Mouse (Mus musculus): ENCODE data around the gene Mpc1. TPM values are rescaled to one million over a fixed set of nuclear protein-coding genes. Genes with fewer than 3 reads are reported as not detected.

Mpc1 gene
- polyA plus RNA-seq, 1 experiment from 2014 or later, result 96.4 TPM

- WGBS, result 52% methylated on average over 6 of the region's 6 CpGs
- no peaks in the 10 kb centered on the region for H3K27me3 ChIP-seq (ENCODE audit: control insufficient read depth, insufficient read depth, low read length)
- DNase-seq (ENCODE audit: low spot score) (no peak), ATAC-seq (ENCODE audit: insufficient number of reproducible peaks, low FRiP score, low TSS enrichment, low read depth) (no peak)
- H3K27ac ChIP-seq (replicated peaks; ENCODE audit: low read depth, low read length), result no peak overlapping the region
- no peak overlapping the region for H3K4me3 ChIP-seq (ENCODE audit: low read depth, low read length)
- H3K4me1 ChIP-seq (ENCODE audit: control insufficient read depth, insufficient read depth, low read length), result no peaks in the 10 kb centered on the region
- no peaks in the 10 kb centered on the region for H3K9me3 ChIP-seq (ENCODE audit: control insufficient read depth, low read length)
- H3K36me3 ChIP-seq (ENCODE audit: control insufficient read depth, insufficient read depth, low read length), result no peaks in the 10 kb centered on the region
- H3K9ac ChIP-seq (ENCODE audit: low read length), result no peak overlapping the region
- no peak overlapping the region for H3K4me2 ChIP-seq (ENCODE audit: low read depth, severe bottlenecking)
Measured at GRCm38 (mm10) chr17:8272054-8272749, 10.5 kb upstream of the Mpc1 start.

- Histone ChIP-seq H3K9me3 (ENCODE audit: control insufficient read depth, low read length) (no peaks in the 10 kb centered on the region), H3K4me1 (ENCODE audit: control insufficient read depth, insufficient read depth, low read length) (no peaks in the 10 kb centered on the region), H3K36me3 (ENCODE audit: control insufficient read depth, insufficient read depth, low read length) (no peaks in the 10 kb centered on the region), H3K4me3 (ENCODE audit: low read depth, low read length) (no peak overlapping the region), H3K4me2 (ENCODE audit: low read depth, severe bottlenecking) (no peak overlapping the region), H3K27me3 (ENCODE audit: control insufficient read depth, insufficient read depth, low read length) (no peaks in the 10 kb centered on the region), H3K27ac (replicated peaks; ENCODE audit: low read depth, low read length) (no peak overlapping the region), H3K9ac (ENCODE audit: low read length) (no peak overlapping the region)
- no peak for ATAC-seq (ENCODE audit: insufficient number of reproducible peaks, low FRiP score, low TSS enrichment, low read depth)
- WGBS, result 66% methylated on average over 6 of the region's 6 CpGs
- no peak for DNase-seq (ENCODE audit: low spot score)
Measured at GRCm38 (mm10) chr17:8272951-8273350, 9.8 kb upstream of the Mpc1 start.

GRCm38 (mm10) chr17:8276071-8276470, 6.6 kb upstream of the Mpc1 start:
- DNase-seq (ENCODE audit: low spot score) (no peak), ATAC-seq (ENCODE audit: insufficient number of reproducible peaks, low FRiP score, low TSS enrichment, low read depth) (no peak)
- 73% methylated on average over 4 of the region's 4 CpGs for WGBS
- Histone ChIP-seq H3K36me3 (ENCODE audit: control insufficient read depth, insufficient read depth, low read length) (no peaks in the 10 kb centered on the region), H3K9ac (ENCODE audit: low read length) (no peak overlapping the region), H3K9me3 (ENCODE audit: control insufficient read depth, low read length) (no peaks in the 10 kb centered on the region), H3K4me1 (ENCODE audit: control insufficient read depth, insufficient read depth, low read length) (no peaks in the 10 kb centered on the region), H3K4me2 (ENCODE audit: low read depth, severe bottlenecking) (no peak overlapping the region), H3K4me3 (ENCODE audit: low read depth, low read length) (no peak overlapping the region), H3K27me3 (ENCODE audit: control insufficient read depth, insufficient read depth, low read length) (no peaks in the 10 kb centered on the region), H3K27ac (replicated peaks; ENCODE audit: low read depth, low read length) (no peak overlapping the region)

- Histone ChIP-seq H3K27ac (replicated peaks; ENCODE audit: low read depth, low read length) (no peak overlapping the region), H3K36me3 (ENCODE audit: control insufficient read depth, insufficient read depth, low read length) (no peaks in the 10 kb centered on the region), H3K9me3 (ENCODE audit: control insufficient read depth, low read length) (no peaks in the 10 kb centered on the region), H3K27me3 (ENCODE audit: control insufficient read depth, insufficient read depth, low read length) (no peaks in the 10 kb centered on the region), H3K4me3 (ENCODE audit: low read depth, low read length) (no peak overlapping the region), H3K4me1 (ENCODE audit: control insufficient read depth, insufficient read depth, low read length) (no peaks in the 10 kb centered on the region), H3K9ac (ENCODE audit: low read length) (no peak overlapping the region), H3K4me2 (ENCODE audit: low read depth, severe bottlenecking) (no peak overlapping the region)
- ATAC-seq (ENCODE audit: insufficient number of reproducible peaks, low FRiP score, low TSS enrichment, low read depth) (no peak), DNase-seq (ENCODE audit: low spot score) (no peak)
- WGBS, result 80% methylated on average over 7 of the region's 7 CpGs
Measured at GRCm38 (mm10) chr17:8276680-8277079, 6.0 kb upstream of the Mpc1 start.

- no peak overlapping the region for H3K4me2 ChIP-seq (ENCODE audit: low read depth, severe bottlenecking)
- no peak overlapping the region for H3K27ac ChIP-seq (replicated peaks; ENCODE audit: low read depth, low read length)
- WGBS, result 93% methylated on average over 3 of the region's 3 CpGs
- H3K4me1 ChIP-seq (ENCODE audit: control insufficient read depth, insufficient read depth, low read length), result no peaks in the 10 kb centered on the region
- ATAC-seq (ENCODE audit: insufficient number of reproducible peaks, low FRiP score, low TSS enrichment, low read depth) (no peak), DNase-seq (ENCODE audit: low spot score) (no peak)
- H3K27me3 ChIP-seq (ENCODE audit: control insufficient read depth, insufficient read depth, low read length), result no peaks in the 10 kb centered on the region
- H3K36me3 ChIP-seq (ENCODE audit: control insufficient read depth, insufficient read depth, low read length), result no peaks in the 10 kb centered on the region
- H3K9me3 ChIP-seq (ENCODE audit: control insufficient read depth, low read length), result no peaks in the 10 kb centered on the region
- H3K4me3 ChIP-seq (ENCODE audit: low read depth, low read length), result no peak overlapping the region
- H3K9ac ChIP-seq (ENCODE audit: low read length), result no peak overlapping the region
Measured at GRCm38 (mm10) chr17:8277266-8277665, 5.4 kb upstream of the Mpc1 start.

- no peaks in the 10 kb centered on the region for H3K27me3 ChIP-seq (ENCODE audit: control insufficient read depth, insufficient read depth, low read length)
- H3K4me1 ChIP-seq (ENCODE audit: control insufficient read depth, insufficient read depth, low read length), result 0 out of 2 replicates have a peak, but pooled peaks cover 2% of the 10 kb centered on the region
- no peak overlapping the region for H3K4me3 ChIP-seq (ENCODE audit: low read depth, low read length)
- no peaks in the 10 kb centered on the region for H3K36me3 ChIP-seq (ENCODE audit: control insufficient read depth, insufficient read depth, low read length)
- 70% methylated on average over 3 of the region's 3 CpGs for WGBS
- H3K27ac ChIP-seq (replicated peaks; ENCODE audit: low read depth, low read length), result no peak overlapping the region
- no peak overlapping the region for H3K9ac ChIP-seq (ENCODE audit: low read length)
- DNase-seq (ENCODE audit: low spot score) (no peak), ATAC-seq (ENCODE audit: insufficient number of reproducible peaks, low FRiP score, low TSS enrichment, low read depth) (no peak)
- no peaks in the 10 kb centered on the region for H3K9me3 ChIP-seq (ENCODE audit: control insufficient read depth, low read length)
- no peak overlapping the region for H3K4me2 ChIP-seq (ENCODE audit: low read depth, severe bottlenecking)
Measured at GRCm38 (mm10) chr17:8278356-8278755, 4.3 kb upstream of the Mpc1 start.

GRCm38 (mm10) chr17:8283526-8284253, 986 bp downstream of the Mpc1 start:
- WGBS, result 1% methylated on average over 76 of the region's 77 CpGs
- peak; percentile 95 for ATAC-seq (ENCODE audit: insufficient number of reproducible peaks, low FRiP score, low TSS enrichment, low read depth)
- H3K27me3 ChIP-seq (ENCODE audit: control insufficient read depth, insufficient read depth, low read length), result no peaks in the 10 kb centered on the region

GRCm38 (mm10) chr17:8284254-8284661, 1.6 kb downstream of the Mpc1 start:
- Histone ChIP-seq H3K9ac (ENCODE audit: low read length) (peak overlapping the region; percentile 45), H3K4me1 (ENCODE audit: control insufficient read depth, insufficient read depth, low read length) (0 out of 2 replicates have a peak, but pooled peaks cover 2% of the 10 kb centered on the region), H3K36me3 (ENCODE audit: control insufficient read depth, insufficient read depth, low read length) (no peaks in the 10 kb centered on the region), H3K4me2 (ENCODE audit: low read depth, severe bottlenecking) (peak overlapping the region; percentile 98), H3K27me3 (ENCODE audit: control insufficient read depth, insufficient read depth, low read length) (no peaks in the 10 kb centered on the region), H3K27ac (replicated peaks; ENCODE audit: low read depth, low read length) (no peak overlapping the region), H3K9me3 (ENCODE audit: control insufficient read depth, low read length) (no peaks in the 10 kb centered on the region), H3K4me3 (ENCODE audit: low read depth, low read length) (peak overlapping the region; percentile 72)
- DNase-seq (ENCODE audit: low spot score), result no peak
- WGBS, result under 1% methylated on average over 32 of the region's 32 CpGs
- ATAC-seq (ENCODE audit: insufficient number of reproducible peaks, low FRiP score, low TSS enrichment, low read depth), result peak; percentile 37; the same call in 1 of the 2 replicates

More at GRCm38 (mm10) chr17:8283526-8284253, 986 bp downstream of the Mpc1 start:
- Histone ChIP-seq H3K9ac (ENCODE audit: low read length) (peak overlapping the region; percentile 67), H3K27ac (replicated peaks; ENCODE audit: low read depth, low read length) (peak overlapping the region; percentile 79), H3K4me2 (ENCODE audit: low read depth, severe bottlenecking) (peak overlapping the region; percentile 98), H3K9me3 (ENCODE audit: control insufficient read depth, low read length) (no peaks in the 10 kb centered on the region), H3K4me1 (ENCODE audit: control insufficient read depth, insufficient read depth, low read length) (0 out of 2 replicates have a peak, but pooled peaks cover 2% of the 10 kb centered on the region), H3K36me3 (ENCODE audit: control insufficient read depth, insufficient read depth, low read length) (no peaks in the 10 kb centered on the region), H3K4me3 (ENCODE audit: low read depth, low read length) (peak overlapping the region; percentile 72)
- DNase-seq (ENCODE audit: low spot score), result peak; percentile 94
